Mouse (Mus musculus) left cerebral cortex, adult 8-10 months (tissue): ENCODE results near the gene Gsk3a. TPM values are rescaled to one million over a fixed set of nuclear protein-coding genes. Genes with fewer than 3 reads are reported as not detected.

ENCODE experiments used
- DNase-seq, 2 experiments: peaks; one replicate each; pipeline ENCODE4 v3.0.0; 2022; ENCODE audit warnings: low spot score in 2 of 2
- total RNA-seq, 4 experiments: library from RNA; stranded (reverse); gene quantifications; 2 replicates each; pipeline ENCODE4 v1.2.4; 2022

Gene Gsk3a
- total RNA-seq, 4 experiments from 2014 or later = 214 to 232 (median 222) TPM

DNA sequence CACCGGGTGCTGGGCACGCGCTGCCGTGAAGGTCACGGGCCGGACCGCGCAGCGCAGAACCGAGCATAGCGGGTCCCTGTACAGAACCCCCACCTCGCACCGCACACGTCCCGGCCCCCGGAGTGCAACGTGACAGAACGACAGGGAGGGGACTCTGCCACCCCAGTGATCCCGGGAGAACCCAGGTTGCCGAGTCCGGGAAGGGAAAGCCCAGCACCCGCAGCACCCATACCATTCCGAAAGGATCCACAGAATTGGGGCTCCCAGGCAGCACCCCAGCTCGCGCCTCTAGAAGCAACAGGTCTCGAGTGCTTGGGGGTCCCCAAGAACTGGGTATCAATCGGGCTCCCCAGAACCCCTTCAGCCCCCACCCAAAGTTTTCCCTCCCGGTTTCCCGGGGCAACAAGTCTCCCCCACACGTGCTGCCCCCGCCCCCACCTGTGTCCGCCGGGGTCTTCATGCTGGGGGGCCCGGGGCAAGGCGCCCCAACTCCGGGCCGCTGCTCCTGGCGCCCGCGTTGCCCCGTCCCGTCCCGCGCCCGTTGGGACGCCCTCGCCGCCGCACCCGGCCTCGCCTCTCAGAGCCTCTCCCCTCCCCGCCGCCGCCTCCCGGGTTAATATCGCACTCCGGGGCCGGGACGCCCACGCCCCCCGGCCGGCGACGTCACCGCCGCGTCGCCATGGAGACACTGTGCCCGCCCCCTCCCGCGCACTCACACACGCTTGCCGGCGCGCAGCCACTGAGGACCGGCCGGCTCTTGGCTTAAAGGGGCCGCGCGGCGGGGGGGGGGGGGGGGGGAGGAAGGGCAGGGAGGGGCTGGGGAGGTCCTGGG, 12.7 kb upstream of the Gsk3a start, which contains the start of gene Erf:
TSS of gene Erf (minus strand) at position 621 of the 832 bp plus-strand sequence.
- peak; percentile 89 to 95 for DNase-seq

DNA sequence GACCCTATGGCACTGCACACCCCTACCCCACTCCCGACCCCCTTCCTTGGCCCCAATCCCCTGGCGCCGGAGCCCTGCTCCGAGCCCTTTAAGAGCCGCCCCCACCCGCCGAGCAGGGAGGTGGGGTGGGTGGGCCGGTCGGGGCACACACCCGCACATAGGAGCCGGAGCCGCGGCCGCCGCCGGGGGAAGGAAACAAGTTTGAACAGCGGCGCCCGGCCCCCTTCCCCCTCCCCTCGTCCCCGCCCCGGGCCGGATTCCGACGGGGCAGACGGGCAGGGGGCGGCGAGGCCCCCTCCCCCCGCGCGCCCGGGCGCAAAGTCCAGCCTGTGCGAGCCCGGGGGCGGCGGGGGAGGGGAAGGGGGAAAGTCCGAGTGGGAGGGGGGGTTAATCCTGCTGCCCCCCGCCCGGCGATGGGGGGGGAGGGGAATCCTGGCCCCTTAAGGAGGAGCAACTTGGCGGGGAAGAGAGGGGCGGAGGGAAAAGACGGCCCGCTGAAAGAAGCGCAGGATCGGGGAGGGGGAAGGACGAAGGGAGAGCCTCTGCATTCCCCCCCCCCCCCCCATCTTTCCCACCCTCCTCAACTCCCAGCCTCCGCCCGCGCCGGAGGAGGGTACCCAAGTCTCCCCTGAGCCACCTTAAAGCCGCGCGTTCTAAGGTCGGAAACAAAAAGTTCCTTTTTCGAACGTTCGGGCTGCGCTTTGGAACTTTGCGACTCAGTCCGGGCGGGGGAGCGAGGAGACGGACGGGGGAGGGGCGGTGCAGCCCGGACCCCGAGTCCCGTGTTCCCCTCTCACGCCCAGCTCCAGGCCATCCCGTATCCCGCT, 11.9 kb upstream of the Gsk3a start:
- peak; percentile 51 to 77 for DNase-seq

DNA sequence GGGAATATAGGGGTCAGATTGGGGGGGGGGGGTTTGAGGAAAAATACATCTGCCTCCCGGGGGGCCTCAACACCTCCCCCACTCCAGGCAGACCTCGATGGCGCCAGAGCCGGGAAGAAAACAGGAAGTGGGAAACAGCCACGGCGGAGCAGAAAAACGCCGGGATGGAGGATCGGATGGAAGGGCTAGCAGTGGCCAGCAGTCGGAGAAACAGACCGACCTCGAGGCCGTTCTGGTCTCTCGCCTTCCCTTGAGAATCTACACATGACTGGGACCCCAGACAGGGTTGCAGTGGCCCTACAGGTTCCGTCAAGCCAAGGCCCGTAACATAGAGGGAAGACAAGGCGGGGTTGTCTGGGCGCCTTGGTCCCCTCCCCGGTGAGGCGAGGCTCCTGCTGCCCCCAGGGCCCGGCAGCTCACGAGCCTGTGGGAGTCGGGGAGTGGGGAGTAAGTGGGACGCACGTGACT, 11.2 kb upstream of the Gsk3a start:
- no peak for DNase-seq

DNA sequence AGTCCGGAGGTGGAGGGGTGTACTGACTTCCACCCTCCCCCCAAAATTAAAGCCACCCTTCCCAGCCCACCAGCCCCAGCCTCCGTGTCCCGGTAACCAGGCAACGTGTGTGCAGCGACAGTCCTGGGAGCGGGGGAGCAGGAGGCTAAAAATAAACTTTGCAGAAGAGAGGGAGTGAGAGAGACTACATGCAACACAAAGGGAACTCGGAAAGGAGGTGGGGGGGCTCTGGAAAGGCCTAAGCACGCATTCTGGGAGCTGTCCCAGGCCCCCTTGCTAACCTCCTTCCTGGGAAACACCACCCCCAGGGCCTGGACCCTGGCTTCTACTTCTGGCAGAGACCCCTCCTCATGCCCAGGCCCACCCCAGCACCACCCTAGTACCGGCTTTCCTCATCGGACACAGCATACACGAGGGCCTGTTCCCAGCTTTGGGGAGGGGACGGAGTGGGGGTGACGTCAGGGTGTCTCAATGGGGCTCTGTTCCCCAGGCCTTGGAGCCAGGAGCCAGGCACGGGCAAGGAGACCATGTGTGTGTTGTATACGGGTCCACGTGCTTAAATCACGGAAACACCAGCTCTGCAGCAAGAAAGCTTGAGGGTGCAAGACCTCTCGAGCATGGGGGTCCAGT, 10.5 kb upstream of the Gsk3a start:
- peak; percentile 65 to 86 for DNase-seq

- no peak for DNase-seq
These were observed 9.8 kb upstream of the Gsk3a start for GRCm38 (mm10) chr7:25247498-25247897.

DNA sequence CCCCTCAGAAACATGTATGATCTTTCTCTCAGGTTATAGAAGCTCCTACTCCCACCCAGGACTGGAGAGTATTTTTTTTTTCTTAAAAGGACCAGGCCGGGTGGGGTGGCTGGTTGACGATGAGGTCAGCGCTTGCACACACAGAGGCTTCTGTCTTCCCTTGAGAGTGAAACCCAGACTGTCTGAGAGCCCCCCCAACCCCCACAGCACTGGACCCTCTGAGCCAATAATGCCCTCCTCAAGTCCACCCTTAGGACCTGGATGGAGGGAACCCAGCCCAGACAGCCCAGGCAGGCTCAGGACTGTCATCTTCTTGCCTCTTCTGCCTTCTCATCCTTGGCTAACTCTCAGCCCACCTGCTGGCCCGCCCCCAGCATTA, 9.1 kb upstream of the Gsk3a start:
- no peak for DNase-seq

GRCm38 (mm10) chr7:25246079-25246758, 8.6 kb upstream of the Gsk3a start:
- DNase-seq = peak in 1 of 2 experiments; percentile 56

DNA sequence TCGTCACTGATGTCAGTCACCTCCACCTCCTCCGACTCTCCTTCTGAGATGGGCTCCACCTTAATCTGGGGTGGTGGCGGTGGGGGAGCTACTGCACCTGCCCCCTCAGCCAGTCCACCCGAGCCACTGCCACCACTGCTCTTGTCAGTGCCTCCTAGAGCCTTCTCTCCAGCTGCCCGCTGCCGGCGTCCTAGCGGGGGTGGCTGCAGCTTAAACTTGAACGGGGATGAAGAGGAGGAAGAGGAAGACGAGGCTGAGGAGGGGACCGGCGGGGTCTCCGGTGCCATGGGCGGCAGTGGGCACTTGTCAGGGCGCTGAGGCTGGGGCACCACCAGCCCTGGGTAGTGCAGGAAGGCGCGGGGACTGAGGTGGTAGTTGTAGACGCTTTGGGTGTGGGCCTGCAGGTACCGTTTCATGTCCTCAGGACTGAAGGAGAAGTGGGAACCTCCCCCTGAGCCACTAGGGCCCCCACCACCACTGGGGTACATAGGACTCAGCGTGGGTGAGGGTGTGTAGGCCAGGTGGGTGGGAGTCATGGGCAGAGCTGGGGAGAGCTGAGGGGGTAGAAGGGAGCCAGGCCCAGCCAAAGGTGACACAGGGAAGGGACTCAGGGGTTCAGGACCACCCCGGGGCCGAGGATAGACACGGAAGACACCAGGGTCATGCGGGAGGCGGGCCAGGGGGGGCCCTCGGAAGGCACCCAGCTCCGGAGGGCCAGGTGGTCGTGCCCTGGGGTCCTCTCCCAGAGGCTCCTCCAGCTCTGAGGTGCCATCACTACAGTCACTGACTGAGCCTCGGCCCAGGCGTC, 7.1 kb upstream of the Gsk3a start:
- DNase-seq = no peak

DNA sequence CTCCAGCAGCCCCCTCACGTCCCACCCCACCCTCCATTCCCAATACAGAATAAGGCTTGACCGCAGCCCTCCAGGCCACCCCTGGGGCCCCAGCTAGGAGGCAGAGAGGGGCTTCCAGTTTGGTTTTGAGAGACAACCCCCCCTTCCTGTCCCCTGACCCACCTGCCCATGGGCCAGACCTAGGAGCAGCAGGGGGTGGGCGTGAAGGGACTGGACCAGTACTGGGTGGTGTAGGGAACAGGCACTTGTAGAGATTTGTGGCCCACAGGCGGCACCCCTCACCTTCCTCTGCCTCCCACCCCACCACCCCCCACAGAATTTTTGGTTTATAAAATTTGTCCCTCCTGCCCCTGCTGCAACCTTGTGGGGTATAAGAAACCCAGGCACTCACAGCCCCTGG, 5.7 kb upstream of the Gsk3a start:
- no peak for DNase-seq

GRCm38 (mm10) chr7:25241062-25241461, 3.4 kb upstream of the Gsk3a start:
- peak; percentile 62 to 85 for DNase-seq

DNA sequence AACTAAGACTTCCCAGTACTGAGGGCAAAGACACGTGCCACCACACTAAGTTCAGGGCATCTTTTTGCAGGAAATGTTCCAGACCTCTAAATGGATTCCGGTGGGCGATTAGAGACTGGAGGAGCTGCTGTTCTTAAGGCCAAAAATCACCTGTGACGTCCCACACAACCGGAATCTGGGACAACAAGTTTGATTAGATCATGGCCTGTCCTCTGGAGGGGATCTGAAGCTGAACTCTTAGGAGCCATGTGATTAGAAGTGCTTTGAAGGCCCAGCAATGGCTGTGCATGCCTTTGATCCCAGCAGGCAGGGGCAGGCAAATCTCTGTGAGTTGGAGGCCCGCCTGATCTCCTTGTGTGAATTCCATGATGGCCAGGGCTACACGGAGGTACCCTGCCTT, 3.0 kb upstream of the Gsk3a start:
- DNase-seq = no peak

GRCm38 (mm10) chr7:25238829-25239623, 1.4 kb upstream of the Gsk3a start:
- DNase-seq = peak; percentile 71 to 86

DNA sequence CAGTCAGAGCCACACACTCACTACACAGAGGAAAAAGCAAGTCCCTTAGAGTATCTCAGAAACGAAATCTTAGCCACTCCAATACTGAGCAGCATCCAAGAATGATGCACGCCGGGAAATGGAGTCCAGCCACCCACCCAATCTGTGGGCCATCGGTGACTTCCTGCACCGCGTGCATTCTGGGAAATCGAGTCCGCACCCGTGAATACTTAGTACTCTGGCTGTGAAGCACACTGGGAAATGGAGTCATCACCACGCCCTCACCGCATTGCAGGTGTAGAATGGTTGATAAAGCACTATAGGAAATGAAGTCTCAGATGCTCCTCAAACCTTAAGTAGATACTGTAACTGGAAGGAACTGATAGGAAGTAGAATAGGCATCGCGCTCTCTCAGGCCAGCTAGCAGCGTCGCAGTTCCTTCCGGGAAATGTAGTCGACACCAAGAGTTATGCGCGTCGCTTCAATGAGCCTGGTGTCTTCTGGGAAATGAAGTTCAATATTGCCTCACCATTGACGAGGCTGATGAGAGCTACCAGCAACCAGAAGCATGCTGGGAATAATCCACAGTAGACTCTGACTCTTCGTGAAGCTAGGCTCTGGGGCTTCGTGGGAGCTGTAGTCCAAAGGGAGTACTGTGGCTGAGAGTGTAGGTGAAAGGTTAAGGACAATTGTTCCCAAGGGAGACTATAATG, 510 bp upstream of the Gsk3a start:
- peak; percentile 93 to 96 for DNase-seq

GRCm38 (mm10) chr7:25235526-25235925, 2.1 kb downstream of the Gsk3a start:
- DNase-seq = no peak

GRCm38 (mm10) chr7:25233061-25233460, 4.6 kb downstream of the Gsk3a start:
- DNase-seq = no peak

- DNase-seq = no peak
These were observed 5.5 kb downstream of the Gsk3a start for GRCm38 (mm10) chr7:25232101-25232648.

GRCm38 (mm10) chr7:25230690-25231285, 6.9 kb downstream of the Gsk3a start:
- DNase-seq = no peak
